Comparison of ENCODE assay signal across 8 mouse cellular contexts in the genomic region with DNA sequence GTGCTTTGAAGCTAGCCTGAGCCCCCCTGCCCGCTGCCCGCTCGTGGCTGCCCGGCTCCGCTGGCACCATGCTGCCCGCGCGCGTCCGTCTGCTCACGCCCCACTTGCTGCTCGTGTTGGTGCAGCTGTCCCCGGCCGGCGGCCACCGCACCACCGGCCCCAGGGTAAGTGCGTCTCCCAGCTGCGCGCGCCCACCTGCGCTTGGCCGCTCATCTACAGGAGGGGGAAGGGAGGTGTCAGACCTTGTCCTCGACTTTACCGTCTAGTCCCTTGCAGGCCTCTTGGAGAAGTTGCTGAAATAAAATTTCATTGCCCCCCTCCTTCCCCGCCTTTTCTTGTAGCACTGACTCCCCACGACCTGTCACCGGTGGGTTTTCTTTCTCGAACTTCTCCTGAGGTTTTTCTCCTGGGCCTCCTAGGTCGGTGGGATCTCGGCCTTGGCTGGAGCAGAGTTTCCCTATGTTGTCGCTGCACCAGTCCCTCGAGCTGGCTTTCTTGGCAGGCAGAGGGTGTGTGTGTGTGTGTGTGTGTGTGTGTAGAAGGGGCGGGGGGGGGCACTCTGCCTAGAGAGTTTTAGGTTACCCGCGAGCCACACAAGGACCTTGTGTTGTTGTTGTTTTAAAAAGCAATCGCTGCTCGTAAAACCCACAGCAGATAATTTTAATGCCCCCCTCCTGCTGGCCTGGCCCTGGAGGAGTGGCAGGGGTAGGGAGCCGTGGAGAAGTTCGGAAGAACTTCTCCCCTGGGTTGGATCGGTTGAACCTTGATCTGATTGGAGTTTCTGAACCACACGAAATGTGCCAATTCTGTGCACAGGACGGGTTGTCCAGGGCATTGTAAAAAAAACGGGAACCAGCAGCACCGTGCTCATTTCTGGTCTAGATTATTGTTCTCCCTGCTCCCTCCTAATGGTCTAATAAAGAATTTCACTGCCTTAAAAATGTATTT. TPM values are rescaled to one million over a fixed set of nuclear protein-coding genes. Genes with fewer than 3 reads are reported as not detected.
DNase-seq lines count a peak whose midpoint lies in the region; ATAC-seq and TF ChIP-seq lines count a peak whose summit lies in the region.

No protein-coding gene starts in this region.

- no peak overlapping the region for H3K27ac ChIP-seq in embryonic facial prominence, embryonic 15.5 days (replicated peaks)
- no peak overlapping the region for H3K27ac ChIP-seq in intestine, postnatal 0 days (ENCODE audit: low read depth, low read length)
- peak overlapping the region; percentile 57 for H3K27ac ChIP-seq in midbrain, embryonic 15.5 days

- peaks cover 6% of the 10 kb centered on the region; the same call in 1 of the 2 replicates for H3K4me1 ChIP-seq in megakaryocyte, embryonic 14.5 days
- H3K4me1 ChIP-seq in embryonic facial prominence, embryonic 15.5 days, result peaks cover 20% of the 10 kb centered on the region
- H3K4me1 ChIP-seq in intestine, postnatal 0 days (replicated peaks; ENCODE audit: control insufficient read depth, insufficient read depth, low read length), result no peaks in the 10 kb centered on the region
- H3K4me1 ChIP-seq in midbrain, embryonic 15.5 days, result peaks cover 17% of the 10 kb centered on the region

- TF ChIP-seq CTCF in intestine, postnatal 0 days (IDR thresholded peaks at IDR 0.05; ENCODE audit: low read depth), result no peak

- H3K36me3 ChIP-seq in megakaryocyte, embryonic 14.5 days (replicated peaks; ENCODE audit: low read length), result no peaks in the 10 kb centered on the region
- no peaks in the 10 kb centered on the region for H3K36me3 ChIP-seq in embryonic facial prominence, embryonic 15.5 days
- H3K36me3 ChIP-seq in intestine, postnatal 0 days (ENCODE audit: control insufficient read depth, insufficient read depth), result no peaks in the 10 kb centered on the region
- H3K36me3 ChIP-seq in midbrain, embryonic 15.5 days (replicated peaks), result no peaks in the 10 kb centered on the region

- peak overlapping the region; percentile 40 for H3K9ac ChIP-seq in embryonic facial prominence, embryonic 15.5 days
- no peak overlapping the region for H3K9ac ChIP-seq in intestine, postnatal 0 days (ENCODE audit: low read depth, low read length)
- H3K9ac ChIP-seq in midbrain, embryonic 15.5 days, result peak overlapping the region; percentile 76

- ATAC-seq in cerebellum, adult (ENCODE audit: insufficient number of reproducible peaks, low FRiP score, low TSS enrichment), result 0 out of 2 replicates have a peak, but pooled peaks have one; percentile 34
- ATAC-seq in megakaryocyte, adult 5-6 weeks (ENCODE audit: poor library complexity, severe bottlenecking), result no peak
- peak; percentile 55; the same call in 1 of the 2 replicates for ATAC-seq in embryonic facial prominence, embryonic 15.5 days (ENCODE audit: insufficient number of reproducible peaks, low FRiP score, low TSS enrichment, low read depth)
- ATAC-seq in intestine, postnatal 0 days, result 0 out of 2 replicates have a peak, but pooled peaks have one; percentile 8
- ATAC-seq in midbrain, embryonic 15.5 days (replicated peaks), result peak; percentile 78
- no peak for ATAC-seq in CD4-positive, CD25-positive, alpha-beta regulatory T cell, adult 4 months

- peak overlapping the region; percentile 62 for H3K4me3 ChIP-seq in megakaryocyte, embryonic 14.5 days (replicated peaks)
- H3K4me3 ChIP-seq in embryonic facial prominence, embryonic 15.5 days (replicated peaks), result peak overlapping the region; percentile 58
- H3K4me3 ChIP-seq in intestine, postnatal 0 days (ENCODE audit: low read depth, low read length), result peak overlapping the region; percentile 40
- peak overlapping the region; percentile 89 for H3K4me3 ChIP-seq in midbrain, embryonic 15.5 days

- H3K27me3 ChIP-seq in megakaryocyte, embryonic 14.5 days (replicated peaks), result peaks cover 64% of the 10 kb centered on the region
- H3K27me3 ChIP-seq in embryonic facial prominence, embryonic 15.5 days, result peaks cover 33% of the 10 kb centered on the region
- H3K27me3 ChIP-seq in intestine, postnatal 0 days (replicated peaks; ENCODE audit: control insufficient read depth, insufficient read depth, low read length), result peaks cover 29% of the 10 kb centered on the region
- no peaks in the 10 kb centered on the region; the same call in 1 of the 2 replicates for H3K27me3 ChIP-seq in midbrain, embryonic 15.5 days (replicated peaks)

- no peaks in the 10 kb centered on the region for H3K9me3 ChIP-seq in megakaryocyte, embryonic 14.5 days
- no peaks in the 10 kb centered on the region for H3K9me3 ChIP-seq in embryonic facial prominence, embryonic 15.5 days (replicated peaks)
- no peaks in the 10 kb centered on the region for H3K9me3 ChIP-seq in intestine, postnatal 0 days (ENCODE audit: control insufficient read depth)
- no peaks in the 10 kb centered on the region for H3K9me3 ChIP-seq in midbrain, embryonic 15.5 days

- WGBS in embryonic facial prominence, embryonic 15.5 days, result 3% methylated on average over 45 of the region's 45 CpGs
- WGBS in intestine, postnatal 0 days, result 6% methylated on average over 42 of the region's 45 CpGs
- 3% methylated on average over 45 of the region's 45 CpGs for WGBS in midbrain, embryonic 15.5 days

- DNase-seq in cerebellum, adult 11 months, result no peak

- peak overlapping the region; percentile 98 for H3K4me2 ChIP-seq in embryonic facial prominence, embryonic 15.5 days (replicated peaks)
- H3K4me2 ChIP-seq in intestine, postnatal 0 days (replicated peaks; ENCODE audit: low read depth), result peak overlapping the region; percentile 70
- H3K4me2 ChIP-seq in midbrain, embryonic 15.5 days, result peak overlapping the region; percentile 94

RNA-seq across cellular contexts. Expression of a gene that starts 0.7 kb away (rescaled TPM):
- 0.09 TPM in 1 of 2 replicates, not detected in the other for polyA plus RNA-seq in megakaryocyte, embryonic 14.5 days (2012; ENCODE audit: insufficient read depth, low replicate concordance)
- 0.18 and 0.25 TPM in 2 replicates for total RNA-seq in megakaryocyte, adult 5-6 weeks (2015)
- 0.18 TPM in 1 of 2 replicates, not detected in the other for total RNA-seq in megakaryocyte, adult 5-6 weeks (2017)
- 7.1 and 8.1 TPM in 2 replicates for polyA plus RNA-seq in embryonic facial prominence, embryonic 15.5 days (2015; fragmentation: Nextera tagmentation; extraction: Ambion mirVana)
- 3.9 and 4.6 TPM in 2 replicates for polyA plus RNA-seq in intestine, postnatal 0 days (2015; fragmentation: Nextera tagmentation; extraction: Ambion mirVana)
- polyA plus RNA-seq in midbrain, embryonic 15.5 days (2015; fragmentation: Nextera tagmentation; extraction: Ambion mirVana), result 27.8 and 29.9 TPM in 2 replicates
- under 1 TPM; 0.51 to 0.61 TPM for polyA plus RNA-seq in CD4-positive, CD25-positive, alpha-beta regulatory T cell, adult 4 months (2017; shearing (Covaris generic))

RNA-seq across cellular contexts. Expression of a gene that starts 58.8 kb away (rescaled TPM):
- not detected in 2 replicates for polyA plus RNA-seq in megakaryocyte, embryonic 14.5 days (2012; ENCODE audit: insufficient read depth, low replicate concordance)
- not detected in 2 replicates for total RNA-seq in megakaryocyte, adult 5-6 weeks (2015)
- not detected in 2 replicates for total RNA-seq in megakaryocyte, adult 5-6 weeks (2017)
- 0.54 and 0.71 TPM in 2 replicates for polyA plus RNA-seq in embryonic facial prominence, embryonic 15.5 days (2015; fragmentation: Nextera tagmentation; extraction: Ambion mirVana)
- 0.43 and 0.56 TPM in 2 replicates for polyA plus RNA-seq in intestine, postnatal 0 days (2015; fragmentation: Nextera tagmentation; extraction: Ambion mirVana)
- 0.50 and 0.66 TPM in 2 replicates for polyA plus RNA-seq in midbrain, embryonic 15.5 days (2015; fragmentation: Nextera tagmentation; extraction: Ambion mirVana)
- polyA plus RNA-seq in CD4-positive, CD25-positive, alpha-beta regulatory T cell, adult 4 months (2017; shearing (Covaris generic)), result 1 to 10 TPM; 1.2 TPM

Comparison
In these comparisons a context has a peak if more than half of its experiments do, and no peak if none do; other contexts are left out.
1. ATAC-seq: peak in cerebellum, adult (single experiment), embryonic facial prominence, embryonic 15.5 days (single experiment), intestine, postnatal 0 days (single experiment) and midbrain, embryonic 15.5 days (single experiment); none in megakaryocyte, adult 5-6 weeks (single experiment) and CD4-positive, CD25-positive, alpha-beta regulatory T cell, adult 4 months (single experiment).
2. Peak in every context shown above with its lines, with median percentiles within 50 percentile points of each other: H3K4me3 ChIP-seq and H3K4me2 ChIP-seq.